Mouse (Mus musculus) intestine, embryonic 14.5 days (tissue): ENCODE measurements at regions not wholly inside any gene's neighbourhood (a gene's known extent, or its start where the extent isn't known, plus 50 kb on each side); places are given as distances from the start of the nearest gene placed in this dataset.

Experiments used
- ATAC-seq: fragments of 200-750 bp; cut with Nextera tagmentation; replicated peaks from 2 replicates; pipeline ENCODE4 v1.8.0; 2017; ENCODE audit warnings: low read depth, moderate number of reproducible peaks, moderate TSS enrichment, moderate library complexity; ENCODE audit not compliant: low FRiP score, low TSS enrichment
- DNase-seq: peaks from one replicate; pipeline ENCODE4 v3.0.0-alpha.2; 2018; ENCODE audit warnings: low spot score
- H3K27ac ChIP-seq: fragments of 300-500 bp; sonication (generic); 2 replicates; pipeline ENCODE4 v1.5.1; 2014; ENCODE audit warnings: low read depth, mild to moderate bottlenecking, control low read depth
- H3K27me3 ChIP-seq: fragments of 300-500 bp; sonication (generic); replicated peaks from 2 replicates; pipeline ENCODE4 v1.6.1; 2014; ENCODE audit warnings: low read length, control low read depth; ENCODE audit not compliant: control insufficient read depth, insufficient read depth
- H3K36me3 ChIP-seq: fragments of 300-500 bp; sonication (generic); 2 replicates; pipeline ENCODE4 v1.6.1; 2014; ENCODE audit warnings: low read length, control low read depth; ENCODE audit not compliant: control insufficient read depth, insufficient read depth
- H3K4me1 ChIP-seq: fragments of 300-500 bp; sonication (generic); replicated peaks from 2 replicates; pipeline ENCODE4 v1.6.1; 2014; ENCODE audit warnings: low read length, control low read depth, mixed read lengths; ENCODE audit not compliant: control insufficient read depth, insufficient read depth
- H3K4me2 ChIP-seq: fragments of 300-500 bp; sonication (generic); 2 replicates; pipeline ENCODE4 v1.6.1; 2014; ENCODE audit warnings: low read length
- H3K4me3 ChIP-seq: fragments of 300-500 bp; sonication (generic); 2 replicates; pipeline ENCODE4 v1.5.1; 2014; ENCODE audit warnings: low read depth, low read length, control low read depth, mixed read lengths
- H3K9ac ChIP-seq: fragments of 300-500 bp; sonication (generic); 2 replicates; pipeline ENCODE4 v1.6.1; 2014; ENCODE audit warnings: mild to moderate bottlenecking, low read length
- H3K9me3 ChIP-seq: fragments of 300-500 bp; sonication (generic); 2 replicates; pipeline ENCODE4 v1.6.1; 2016; ENCODE audit warnings: low read length, control low read depth; ENCODE audit not compliant: control insufficient read depth
- WGBS: fragments of 180-500 bp; shearing (Covaris S2); extraction: QIAGEN DNeasy Blood & Tissue Kit; methylation state at CpG from one replicate; pipeline ENCODE4 v1.1.7; 2014; 5-methylcytosine and 5-hydroxymethylcytosine counted together

DNA sequence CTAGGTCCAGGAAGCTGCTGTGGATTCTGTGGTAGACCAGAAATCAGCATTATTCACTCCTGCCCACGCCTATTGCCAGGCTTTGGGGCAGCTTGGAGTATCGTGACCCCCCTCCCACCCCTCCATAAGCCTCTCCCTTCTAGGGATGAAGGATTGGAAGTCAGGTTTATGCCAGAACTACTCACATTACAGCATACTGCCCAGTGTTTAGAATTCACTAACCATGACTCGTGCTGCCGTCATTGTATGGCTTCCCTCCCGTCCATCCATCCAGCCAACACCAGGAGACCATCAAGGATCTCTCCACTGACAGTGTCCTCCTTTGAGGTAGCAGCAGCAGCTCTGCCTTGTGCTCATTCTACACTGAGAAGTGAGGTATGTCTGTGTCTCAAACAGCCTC lies 62.4 kb upstream of the Ret start:
- Histone ChIP-seq H3K27me3 (no peaks in the 10 kb centered on the region), H3K4me1 (no peaks in the 10 kb centered on the region)
- ATAC-seq: no peak

DNA sequence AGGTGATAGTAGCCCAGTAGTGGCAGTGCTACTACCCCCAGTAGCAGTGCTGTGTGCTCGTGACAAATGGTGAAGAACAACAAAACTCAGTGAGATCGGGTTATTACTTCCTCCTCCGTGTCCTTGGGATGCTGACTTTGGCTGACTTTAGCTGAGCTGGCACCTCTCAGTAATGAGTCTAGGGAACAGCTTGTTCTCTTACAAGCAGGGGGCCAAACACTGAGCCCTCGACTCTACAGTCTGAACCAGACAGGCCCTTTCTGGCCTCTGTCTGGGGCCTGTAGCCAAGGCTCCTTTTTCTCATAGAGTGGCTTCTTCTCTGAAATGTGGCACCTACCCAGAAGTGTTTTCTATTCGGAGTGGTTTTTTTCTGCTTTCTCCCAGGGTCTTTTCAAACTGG lies 57.4 kb upstream of the Ret start:
- Histone ChIP-seq H3K9ac (no peak overlapping the region), H3K4me1 (no peaks in the 10 kb centered on the region), H3K27me3 (no peaks in the 10 kb centered on the region), H3K27ac (no peak overlapping the region), H3K4me2 (no peak overlapping the region), H3K36me3 (no peaks in the 10 kb centered on the region), H3K9me3 (no peaks in the 10 kb centered on the region), H3K4me3 (no peak overlapping the region)
- no peak for ATAC-seq
- no peak for DNase-seq
- WGBS: 73% methylated on average over 5 of the region's 5 CpGs

More for the DNA sequence above, 62.4 kb upstream of the Ret start:
- Histone ChIP-seq H3K27ac (no peak overlapping the region), H3K36me3 (no peaks in the 10 kb centered on the region), H3K4me3 (no peak overlapping the region), H3K9ac (no peak overlapping the region), H3K9me3 (no peaks in the 10 kb centered on the region), H3K4me2 (no peak overlapping the region)
- WGBS: 56% methylated on average over 5 of the region's 5 CpGs
- DNase-seq: no peak

DNA sequence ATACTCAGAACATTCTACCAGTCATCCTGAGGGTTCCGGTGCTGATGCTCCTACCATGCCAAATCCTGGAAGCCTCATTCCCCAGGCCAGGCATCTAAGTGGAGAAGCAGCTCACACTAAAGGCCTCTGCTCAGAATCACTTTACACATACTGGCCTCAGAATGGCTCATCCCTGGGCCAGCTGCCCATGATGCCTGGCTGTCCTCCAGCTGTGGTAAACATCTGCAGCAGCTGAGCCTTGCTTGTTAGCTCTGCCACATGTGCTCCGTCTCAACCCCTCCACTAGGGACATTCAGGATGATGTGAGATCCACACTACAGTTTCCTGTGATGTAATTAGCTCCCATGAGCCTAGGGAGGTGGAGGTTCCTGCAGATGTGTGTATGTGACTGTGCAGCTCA lies 55.2 kb upstream of the Ret start:
- H3K9ac ChIP-seq: no peak overlapping the region
- no peaks in the 10 kb centered on the region for H3K4me1 ChIP-seq
- DNase-seq (no peak), ATAC-seq (no peak)
- 78% methylated on average over 2 of the region's 2 CpGs for WGBS
- H3K27me3 ChIP-seq: no peaks in the 10 kb centered on the region
- no peaks in the 10 kb centered on the region for H3K9me3 ChIP-seq
- no peaks in the 10 kb centered on the region for H3K36me3 ChIP-seq
- H3K27ac ChIP-seq: no peak overlapping the region
- H3K4me3 ChIP-seq: no peak overlapping the region
- H3K4me2 ChIP-seq: no peak overlapping the region

GRCm38 (mm10) chr6:118251131-118251530 lies 53.6 kb upstream of the Ret start:
- no peak overlapping the region for H3K4me2 ChIP-seq
- DNase-seq (no peak), ATAC-seq (no peak)
- 67% methylated on average over 1 of the region's 1 CpGs for WGBS
- H3K9ac ChIP-seq: no peak overlapping the region
- H3K36me3 ChIP-seq: no peaks in the 10 kb centered on the region
- H3K9me3 ChIP-seq: no peaks in the 10 kb centered on the region
- no peak overlapping the region for H3K27ac ChIP-seq
- H3K4me1 ChIP-seq: no peaks in the 10 kb centered on the region
- no peak overlapping the region for H3K4me3 ChIP-seq
- H3K27me3 ChIP-seq: no peaks in the 10 kb centered on the region

- Histone ChIP-seq H3K27ac (no peak overlapping the region), H3K4me2 (no peak overlapping the region), H3K9me3 (no peaks in the 10 kb centered on the region), H3K9ac (no peak overlapping the region), H3K27me3 (no peaks in the 10 kb centered on the region), H3K4me1 (no peaks in the 10 kb centered on the region), H3K4me3 (no peak overlapping the region), H3K36me3 (no peaks in the 10 kb centered on the region)
- DNase-seq (no peak), ATAC-seq (no peak)
- 64% methylated on average over 6 of the region's 6 CpGs for WGBS
Observed at GRCm38 (mm10) chr6:118250006-118250405, 52.5 kb upstream of the Ret start.
